Mouse (Mus musculus): ENCODE measurements around the gene Tex36. TPM values are rescaled to one million over a fixed set of nuclear protein-coding genes. Genes with fewer than 3 reads are reported as not detected.

Gene Tex36
- polyA plus RNA-seq (2016; fragmentation: Nextera tagmentation; extraction: Ambion mirVana), result not detected in 2 replicates

- Histone ChIP-seq H3K9ac (replicated peaks) (no peak within 1 kb of the TSS), H3K27ac (replicated peaks) (no peak within 1 kb of the TSS), H3K4me1 (no peaks in the 10 kb centered on the region), H3K4me2 (replicated peaks) (no peak within 1 kb of the TSS), H3K4me3 (no peak within 1 kb of the TSS), H3K36me3 (no peaks in the 10 kb centered on the region), H3K27me3 (no peaks in the 10 kb centered on the region), H3K9me3 (no peaks in the 10 kb centered on the region)
- no peak for ATAC-seq (ENCODE audit: low FRiP score, low read depth)
- 58% methylated on average over 2 of the region's 2 CpGs for WGBS
Observed at GRCm38 (mm10) chr7:133602058-133602457, at the start of gene Tex36. TSS of gene Tex36 (minus strand) at chr7:133602158.

GRCm38 (mm10) chr7:133645716-133646115, 43.8 kb upstream of the Tex36 start:
- ATAC-seq (ENCODE audit: low FRiP score, low read depth), result no peak
- no peaks in the 10 kb centered on the region for H3K4me1 ChIP-seq
- no peak overlapping the region for H3K4me3 ChIP-seq
- no peak overlapping the region for H3K4me2 ChIP-seq (replicated peaks)
- H3K9me3 ChIP-seq, result no peaks in the 10 kb centered on the region
- H3K36me3 ChIP-seq, result peaks cover 91% of the 10 kb centered on the region
- no peak overlapping the region for H3K9ac ChIP-seq (replicated peaks)
- H3K27ac ChIP-seq (replicated peaks), result no peak overlapping the region
- H3K27me3 ChIP-seq, result no peaks in the 10 kb centered on the region
- WGBS, result 93% methylated on average over 6 of the region's 6 CpGs

DNA sequence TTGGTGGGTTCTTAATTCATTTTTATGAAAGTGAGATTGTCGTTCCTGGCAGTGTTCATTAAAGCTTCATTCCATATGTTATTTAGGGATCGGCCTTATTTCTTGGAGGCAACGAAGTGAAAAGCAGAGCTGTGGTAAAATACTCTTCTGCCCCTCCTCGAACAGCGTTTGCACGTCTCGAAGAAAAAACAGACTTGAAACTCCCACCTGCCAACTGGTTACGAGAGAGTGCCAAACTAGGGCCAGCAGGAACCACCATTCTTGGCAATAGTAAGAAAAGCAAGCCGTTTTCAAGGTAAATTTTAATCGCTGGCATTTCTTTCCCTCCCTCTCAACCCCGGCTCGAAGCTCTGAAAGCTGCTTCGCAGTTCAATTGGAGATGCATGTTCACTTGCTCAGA, 36.9 kb upstream of the Tex36 start:
- Histone ChIP-seq H3K36me3 (peaks cover 36% of the 10 kb centered on the region), H3K27ac (replicated peaks) (no peak overlapping the region), H3K4me3 (0 out of 2 replicates have a peak overlapping the region, but pooled peaks have one; percentile 7), H3K4me2 (replicated peaks) (peak overlapping the region; percentile 95), H3K27me3 (no peaks in the 10 kb centered on the region), H3K9ac (replicated peaks) (no peak overlapping the region), H3K9me3 (no peaks in the 10 kb centered on the region), H3K4me1 (peaks cover 9% of the 10 kb centered on the region)
- 93% methylated on average over 13 of the region's 13 CpGs for WGBS
- ATAC-seq (ENCODE audit: low FRiP score, low read depth), result no peak

DNA sequence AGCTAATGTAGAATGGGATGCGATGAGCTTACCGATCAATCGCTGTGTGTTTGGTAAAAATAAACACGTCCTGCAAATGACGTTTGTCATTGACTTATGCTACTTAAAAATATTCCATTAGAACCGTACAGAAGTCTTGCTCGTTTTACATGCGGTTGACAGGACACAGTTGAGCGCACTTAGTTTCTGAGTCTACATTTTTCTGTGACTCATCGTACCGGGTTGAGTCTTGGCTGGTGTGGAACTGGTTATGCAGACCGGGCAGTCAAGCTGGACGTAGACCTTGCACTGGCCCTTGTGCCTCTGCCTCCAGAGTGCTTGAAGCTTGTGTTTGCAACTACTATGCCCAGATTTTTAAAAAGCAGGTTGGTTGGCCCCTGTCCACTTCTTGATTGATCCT, 36.3 kb upstream of the Tex36 start:
- Histone ChIP-seq H3K27me3 (no peaks in the 10 kb centered on the region), H3K9me3 (no peaks in the 10 kb centered on the region), H3K4me2 (replicated peaks) (peak overlapping the region; percentile 95), H3K36me3 (peaks cover 31% of the 10 kb centered on the region), H3K9ac (replicated peaks) (peak overlapping the region; percentile 93), H3K4me3 (peak overlapping the region; percentile 93), H3K27ac (replicated peaks) (no peak overlapping the region), H3K4me1 (peaks cover 9% of the 10 kb centered on the region)
- 16% methylated on average over 13 of the region's 13 CpGs for WGBS
- ATAC-seq (ENCODE audit: low FRiP score, low read depth), result no peak

- Histone ChIP-seq H3K27me3 (no peaks in the 10 kb centered on the region), H3K4me2 (replicated peaks) (peak within 1 kb of the TSS; percentile 95), H3K9ac (replicated peaks) (peak within 1 kb of the TSS; percentile 93), H3K4me3 (peak within 1 kb of the TSS; percentile 93), H3K36me3 (peaks cover 24% of the 10 kb centered on the region), H3K27ac (replicated peaks) (peak within 1 kb of the TSS; percentile 91), H3K4me1 (peaks cover 9% of the 10 kb centered on the region), H3K9me3 (no peaks in the 10 kb centered on the region)
- peak; percentile 98 for ATAC-seq (ENCODE audit: low FRiP score, low read depth)
- under 1% methylated on average over 81 of the region's 81 CpGs for WGBS
Observed at GRCm38 (mm10) chr7:133637361-133638305, 35.7 kb upstream of the Tex36 start, which contains the start of gene Edrf1. TSS of gene Edrf1 (plus strand) at chr7:133637543.

GRCm38 (mm10) chr7:133636738-133637352, 34.9 kb upstream of the Tex36 start:
- peak overlapping the region; percentile 59 for H3K4me2 ChIP-seq (replicated peaks)
- peak; percentile 52 for ATAC-seq (ENCODE audit: low FRiP score, low read depth)
- H3K4me3 ChIP-seq, result peak overlapping the region; percentile 93
- H3K9ac ChIP-seq (replicated peaks), result peak overlapping the region; percentile 93
- H3K27me3 ChIP-seq, result no peaks in the 10 kb centered on the region
- 2% methylated on average over 17 of the region's 21 CpGs for WGBS
- H3K36me3 ChIP-seq, result peaks cover 16% of the 10 kb centered on the region
- peak overlapping the region; percentile 91 for H3K27ac ChIP-seq (replicated peaks)
- peaks cover 9% of the 10 kb centered on the region for H3K4me1 ChIP-seq
- H3K9me3 ChIP-seq, result no peaks in the 10 kb centered on the region

- Histone ChIP-seq H3K9me3 (no peaks in the 10 kb centered on the region), H3K9ac (replicated peaks) (no peak overlapping the region), H3K4me2 (replicated peaks) (no peak overlapping the region), H3K27ac (replicated peaks) (0 out of 2 replicates have a peak overlapping the region, but pooled peaks have one; percentile 20), H3K4me1 (peaks cover 9% of the 10 kb centered on the region), H3K36me3 (peaks cover 3% of the 10 kb centered on the region; the same call in 1 of the 2 replicates), H3K4me3 (no peak overlapping the region), H3K27me3 (no peaks in the 10 kb centered on the region)
- 64% methylated on average over 10 of the region's 12 CpGs for WGBS
- ATAC-seq (ENCODE audit: low FRiP score, low read depth), result no peak
Observed at GRCm38 (mm10) chr7:133634932-133635650, 33.1 kb upstream of the Tex36 start.

DNA sequence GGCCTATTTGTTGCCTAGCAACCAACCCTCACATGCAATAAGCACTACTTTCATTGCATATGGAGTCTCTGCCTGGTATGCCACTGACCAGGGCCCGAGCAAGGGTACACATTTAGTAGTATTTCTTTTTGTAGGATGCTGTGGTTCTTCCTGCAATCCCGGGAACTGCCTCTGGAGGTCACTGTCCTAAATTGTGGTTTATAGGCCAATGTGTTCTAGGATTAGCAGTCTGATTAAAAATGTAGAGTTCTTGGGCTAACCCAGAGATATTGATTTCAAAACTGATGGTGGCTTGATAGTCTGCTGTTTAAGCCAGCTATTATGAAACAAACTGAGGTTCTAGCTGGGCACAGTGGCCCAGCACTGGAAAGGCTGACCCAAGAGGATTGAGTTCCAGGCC, 30.5 kb upstream of the Tex36 start:
- H3K4me3 ChIP-seq, result no peak overlapping the region
- no peak for ATAC-seq (ENCODE audit: low FRiP score, low read depth)
- H3K27me3 ChIP-seq, result no peaks in the 10 kb centered on the region
- no peaks in the 10 kb centered on the region for H3K36me3 ChIP-seq
- no peak overlapping the region for H3K9ac ChIP-seq (replicated peaks)
- H3K4me1 ChIP-seq, result no peaks in the 10 kb centered on the region
- H3K27ac ChIP-seq (replicated peaks), result no peak overlapping the region
- H3K4me2 ChIP-seq (replicated peaks), result no peak overlapping the region
- 28% methylated on average over 2 of the region's 2 CpGs for WGBS
- no peaks in the 10 kb centered on the region for H3K9me3 ChIP-seq

- no peak overlapping the region for H3K4me3 ChIP-seq
- no peaks in the 10 kb centered on the region; the same call in 1 of the 2 replicates for H3K27me3 ChIP-seq
- 87% methylated on average over 5 of the region's 5 CpGs for WGBS
- H3K4me1 ChIP-seq, result no peaks in the 10 kb centered on the region
- H3K36me3 ChIP-seq, result no peaks in the 10 kb centered on the region
- H3K9me3 ChIP-seq, result no peaks in the 10 kb centered on the region
- no peak overlapping the region for H3K4me2 ChIP-seq (replicated peaks)
- no peak overlapping the region for H3K27ac ChIP-seq (replicated peaks)
- ATAC-seq (ENCODE audit: low FRiP score, low read depth), result no peak
- no peak overlapping the region for H3K9ac ChIP-seq (replicated peaks)
Observed at GRCm38 (mm10) chr7:133630821-133631220, 28.9 kb upstream of the Tex36 start.

- Histone ChIP-seq H3K27me3 (no peaks in the 10 kb centered on the region; the same call in 1 of the 2 replicates), H3K36me3 (no peaks in the 10 kb centered on the region), H3K4me3 (no peak overlapping the region), H3K4me1 (no peaks in the 10 kb centered on the region), H3K27ac (replicated peaks) (peak overlapping the region; percentile 43), H3K9me3 (no peaks in the 10 kb centered on the region), H3K9ac (replicated peaks) (no peak overlapping the region), H3K4me2 (replicated peaks) (no peak overlapping the region; the same call in 1 of the 2 replicates)
- 31% methylated on average over 14 of the region's 14 CpGs for WGBS
- no peak for ATAC-seq (ENCODE audit: low FRiP score, low read depth)
Observed at GRCm38 (mm10) chr7:133627184-133627936, 25.4 kb upstream of the Tex36 start.

GRCm38 (mm10) chr7:133623226-133623625, 21.3 kb upstream of the Tex36 start:
- H3K4me3 ChIP-seq, result no peak overlapping the region
- H3K9me3 ChIP-seq, result no peaks in the 10 kb centered on the region
- no peak overlapping the region for H3K4me2 ChIP-seq (replicated peaks)
- 88% methylated on average over 5 of the region's 5 CpGs for WGBS
- H3K27me3 ChIP-seq, result no peaks in the 10 kb centered on the region; the same call in 1 of the 2 replicates
- H3K27ac ChIP-seq (replicated peaks), result no peak overlapping the region
- H3K36me3 ChIP-seq, result no peaks in the 10 kb centered on the region
- H3K9ac ChIP-seq (replicated peaks), result no peak overlapping the region
- no peaks in the 10 kb centered on the region for H3K4me1 ChIP-seq
- ATAC-seq (ENCODE audit: low FRiP score, low read depth), result no peak
